Mouse (Mus musculus) limb, embryonic 11.5 days (tissue): Measurements from ENCODE around the gene Tnfsfm13. TPM values are rescaled to one million over a fixed set of nuclear protein-coding genes. Genes with fewer than 3 reads are reported as not detected.
"Not testable (repeated sequence)": the region's sequence is repeated elsewhere in the genome, so short reads cannot be mapped to it uniquely, and the experiment has no call there.

ENCODE experiments used
- ATAC-seq: fragments of 200-750 bp; cut with Nextera tagmentation; 2 replicates; pipeline ENCODE4 v1.8.0; 2017; ENCODE audit warnings: low read depth; ENCODE audit not compliant: insufficient number of reproducible peaks, low FRiP score, low TSS enrichment
- DNase-seq: peaks from one replicate; pipeline ENCODE4 v3.0.0-alpha.2; 2015; ENCODE audit warnings: low spot score
- H3K27ac ChIP-seq: fragments of 300-500 bp; sonication (generic); replicated peaks from 2 replicates; pipeline ENCODE4 v1.5.1; 2014; ENCODE audit warnings: low read depth, mild to moderate bottlenecking, low read length
- H3K27me3 ChIP-seq: fragments of 300-500 bp; sonication (generic); 2 replicates; pipeline ENCODE4 v1.6.1; 2014; ENCODE audit warnings: mild to moderate bottlenecking, low read length, mixed read lengths; ENCODE audit not compliant: control insufficient read depth, insufficient read depth
- H3K36me3 ChIP-seq: fragments of 300-500 bp; sonication (generic); 2 replicates; pipeline ENCODE4 v1.6.1; 2014; ENCODE audit warnings: mild to moderate bottlenecking, low read length, moderate library complexity, mixed read lengths; ENCODE audit not compliant: control insufficient read depth, insufficient read depth
- H3K4me1 ChIP-seq: fragments of 300-500 bp; sonication (generic); 2 replicates; pipeline ENCODE4 v1.6.1; 2014; ENCODE audit warnings: low read length, mixed read lengths; ENCODE audit not compliant: control insufficient read depth, insufficient read depth
- H3K4me2 ChIP-seq: fragments of 300-500 bp; sonication (generic); 2 replicates; pipeline ENCODE4 v1.6.1; 2014; ENCODE audit warnings: low read depth, mild to moderate bottlenecking, moderate library complexity; ENCODE audit not compliant: severe bottlenecking
- H3K4me3 ChIP-seq: fragments of 300-500 bp; sonication (generic); 2 replicates; pipeline ENCODE4 v1.5.1; 2014; ENCODE audit warnings: low read depth, low read length
- H3K9ac ChIP-seq: fragments of 300-500 bp; sonication (generic); 2 replicates; pipeline ENCODE4 v1.6.1; 2014; ENCODE audit warnings: mild to moderate bottlenecking, low read length
- H3K9me3 ChIP-seq: fragments of 300-500 bp; sonication (generic); 2 replicates; pipeline ENCODE4 v1.6.1; 2016; ENCODE audit warnings: low read length; ENCODE audit not compliant: control insufficient read depth
- WGBS: fragments of 180-500 bp; shearing (Covaris S2); extraction: QIAGEN DNeasy Blood & Tissue Kit; methylation state at CpG from one replicate; pipeline ENCODE4 v1.1.7; 2014; 5-methylcytosine and 5-hydroxymethylcytosine counted together
- polyA plus RNA-seq: library from polyadenylated mRNA; unstranded; fragments of >200 nt; fragmentation: Nextera tagmentation; extraction: Ambion mirVana; gene quantifications from 2 replicates; pipeline ENCODE4 v1.2.1, GENCODE M21; 2014

Gene Tnfsfm13
- 1.1 and 1.3 TPM in 2 replicates for polyA plus RNA-seq

DNA sequence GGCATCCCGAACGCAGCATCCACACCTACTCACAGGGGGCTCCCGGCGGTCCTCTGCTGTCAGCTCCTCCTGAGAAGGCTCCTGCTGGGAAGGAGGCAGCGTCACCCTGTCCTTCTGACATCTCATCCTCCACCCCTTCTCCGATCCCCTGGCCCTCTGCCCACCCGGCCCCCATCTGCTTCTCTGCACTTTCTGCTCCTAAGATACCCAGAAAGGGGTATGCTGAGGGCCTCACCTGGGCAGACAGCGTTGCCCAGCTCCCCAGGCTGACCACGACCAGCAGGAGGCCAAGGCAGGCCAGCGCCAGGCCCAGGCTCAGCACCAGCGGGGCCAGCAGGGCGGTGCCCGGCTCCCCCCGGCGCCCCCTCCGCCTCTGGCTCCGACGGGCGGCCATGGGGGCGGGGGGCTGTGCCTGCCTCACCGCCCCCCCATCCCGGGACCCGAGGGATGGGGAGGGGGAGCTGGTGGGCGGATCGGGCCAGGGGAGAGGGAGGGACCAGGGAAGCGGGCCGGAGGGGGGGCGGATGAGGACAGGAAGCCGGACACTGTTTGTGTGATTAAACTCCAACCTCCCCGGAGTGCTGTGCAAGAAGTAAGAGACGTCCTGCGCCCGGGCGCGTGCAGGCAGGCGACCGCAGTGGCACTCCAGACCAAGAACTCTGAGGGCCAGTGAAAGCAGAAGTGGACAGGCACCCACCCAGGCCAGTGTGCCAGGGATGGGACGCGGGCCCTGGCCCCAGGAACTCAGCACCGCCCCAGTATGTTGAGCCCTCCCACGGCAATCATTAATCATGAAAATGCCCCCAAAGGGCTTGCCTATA lies at the start of gene Tnfsfm13, which contains the start of gene Tnfsf12:
Gene Tnfsfm13, minus strand, starts transcription at position 738 of the 821 bp plus-strand sequence.
Gene Tnfsf12, minus strand, starts transcription at position 489 of the 821 bp plus-strand sequence.
- Histone ChIP-seq H3K4me1 (peaks cover 10% of the 10 kb centered on the region), H3K9ac (peak within 1 kb of the TSS; percentile 80), H3K4me2 (peak within 1 kb of the TSS; percentile 88), H3K4me3 (peak within 1 kb of the TSS; percentile 39), H3K27me3 (no peaks in the 10 kb centered on the region), H3K9me3 (no peaks in the 10 kb centered on the region), H3K36me3 (no peaks in the 10 kb centered on the region), H3K27ac (peak within 1 kb of the TSS; percentile 15; the same call in 1 of the 2 replicates)
- 2% methylated on average over 40 of the region's 41 CpGs for WGBS
- peak; percentile 76 for ATAC-seq
- DNase-seq: peak; percentile 71

DNA sequence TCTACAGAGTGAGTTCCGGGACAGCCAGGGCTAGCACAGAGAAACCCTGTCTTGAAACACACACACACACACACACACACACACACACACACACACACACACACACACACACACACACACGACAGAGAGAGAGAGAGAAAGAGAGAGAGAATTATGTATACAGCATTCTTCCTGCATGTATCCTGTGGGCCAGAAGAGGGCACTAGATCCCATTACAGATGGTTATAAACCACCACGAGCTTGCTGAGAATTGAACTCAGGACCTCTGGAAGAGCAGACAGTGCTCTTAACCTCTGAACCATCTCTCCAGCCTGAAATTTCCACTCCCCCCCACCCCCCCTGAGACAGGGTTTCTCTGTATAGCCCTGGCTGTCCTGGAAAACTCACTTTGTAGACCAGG lies 35.5 kb upstream of the Tnfsfm13 start:
- 87% methylated on average over 2 of the region's 3 CpGs for WGBS
- not testable (repeated sequence) for H3K4me3 ChIP-seq, DNase-seq, ATAC-seq, H3K9me3 ChIP-seq, H3K4me1 ChIP-seq, H3K4me2 ChIP-seq, H3K9ac ChIP-seq, H3K27ac ChIP-seq, H3K27me3 ChIP-seq
- H3K36me3 ChIP-seq: peaks cover 23% of the 10 kb centered on the region

DNA sequence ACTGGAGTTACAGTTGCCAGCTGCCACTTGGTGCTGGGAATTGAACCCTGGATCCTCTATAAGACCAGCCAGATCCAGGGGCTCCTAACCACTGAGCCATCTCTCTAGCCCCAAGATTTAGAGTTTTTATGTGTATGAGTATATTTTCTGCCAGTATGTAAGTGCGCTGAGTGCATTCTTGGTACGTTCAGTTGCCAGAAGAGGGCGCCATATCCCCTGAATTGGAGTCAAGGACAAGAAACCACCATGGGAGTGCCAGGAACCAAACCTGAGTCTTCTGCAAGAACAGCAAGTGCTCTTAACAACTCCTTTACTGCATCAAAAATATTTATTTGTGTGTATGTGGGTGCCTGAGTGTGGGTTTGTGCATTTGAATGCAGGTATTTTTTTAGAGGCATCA lies 33.2 kb upstream of the Tnfsfm13 start:
- no peaks in the 10 kb centered on the region for H3K27me3 ChIP-seq
- WGBS: 23% methylated on average over 3 of the region's 3 CpGs
- no peak for ATAC-seq
- peaks cover under 1% of the 10 kb centered on the region; the same call in 1 of the 2 replicates for H3K36me3 ChIP-seq
- no peak overlapping the region for H3K9ac ChIP-seq
- no peaks in the 10 kb centered on the region for H3K4me1 ChIP-seq
- H3K4me2 ChIP-seq: no peak overlapping the region
- H3K27ac ChIP-seq: no peak overlapping the region
- no peaks in the 10 kb centered on the region for H3K9me3 ChIP-seq
- H3K4me3 ChIP-seq: no peak overlapping the region
- peak; percentile 74 for DNase-seq

GRCm38 (mm10) chr11:69725951-69726350 lies 30.1 kb upstream of the Tnfsfm13 start:
- no peaks in the 10 kb centered on the region for H3K27me3 ChIP-seq
- no peak for DNase-seq
- no peak for ATAC-seq
- 38% methylated on average over 5 of the region's 5 CpGs for WGBS
- H3K36me3 ChIP-seq: no peaks in the 10 kb centered on the region
- no peak overlapping the region for H3K27ac ChIP-seq
- H3K9me3 ChIP-seq: no peaks in the 10 kb centered on the region
- no peak overlapping the region for H3K9ac ChIP-seq
- H3K4me1 ChIP-seq: no peaks in the 10 kb centered on the region
- no peak overlapping the region for H3K4me3 ChIP-seq
- H3K4me2 ChIP-seq: no peak overlapping the region

DNA sequence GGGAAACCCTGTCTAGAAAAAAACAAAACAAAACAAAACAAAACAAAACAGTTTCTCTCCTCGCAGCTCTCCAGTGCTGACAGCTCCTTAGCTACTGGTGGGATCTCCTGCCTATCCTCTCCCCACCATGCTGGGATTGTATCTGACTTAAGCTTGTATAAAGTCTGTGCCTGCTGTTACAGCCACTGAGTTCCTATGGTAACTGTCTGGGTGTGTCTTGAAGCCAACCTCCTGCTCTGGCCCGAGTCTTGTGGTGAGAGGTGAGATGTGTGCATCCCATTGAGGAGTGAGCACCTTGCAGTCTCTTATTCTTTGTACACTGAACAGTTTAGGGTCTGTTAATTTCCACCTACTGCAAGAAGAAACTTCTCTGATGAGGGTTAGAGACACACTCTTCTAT lies 27.2 kb upstream of the Tnfsfm13 start:
- no peaks in the 10 kb centered on the region for H3K9me3 ChIP-seq
- H3K27ac ChIP-seq: no peak overlapping the region
- no peak overlapping the region for H3K9ac ChIP-seq
- H3K4me3 ChIP-seq: no peak overlapping the region
- H3K27me3 ChIP-seq: no peaks in the 10 kb centered on the region
- H3K4me1 ChIP-seq: peaks cover 2% of the 10 kb centered on the region; the same call in 1 of the 2 replicates
- H3K4me2 ChIP-seq: no peak overlapping the region
- no peak for DNase-seq
- WGBS: 53% methylated on average over 2 of the region's 2 CpGs
- no peaks in the 10 kb centered on the region for H3K36me3 ChIP-seq
- ATAC-seq: no peak

DNA sequence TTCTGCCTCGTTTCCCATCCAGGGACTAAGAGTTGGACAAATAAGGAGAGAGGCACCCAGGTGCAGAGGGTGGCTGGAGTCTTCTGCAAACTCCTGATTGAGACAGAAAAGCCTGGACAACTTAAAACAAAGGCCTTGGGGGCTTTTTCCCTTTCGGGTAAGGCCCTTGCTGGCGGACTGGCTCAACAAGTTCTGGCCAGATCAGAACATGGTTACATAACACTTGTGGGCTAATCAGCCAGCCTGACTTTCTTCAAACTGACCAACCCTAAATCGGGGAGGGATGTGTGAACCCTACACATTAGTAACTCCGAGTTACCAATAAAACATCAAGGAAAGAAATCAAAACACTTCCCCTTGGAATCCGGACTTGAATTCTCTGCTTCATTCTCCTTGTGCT lies 25.0 kb upstream of the Tnfsfm13 start:
- Histone ChIP-seq H3K4me1 (peaks cover 5% of the 10 kb centered on the region; the same call in 1 of the 2 replicates), H3K27ac (no peak overlapping the region), H3K36me3 (no peaks in the 10 kb centered on the region), H3K9me3 (no peaks in the 10 kb centered on the region), H3K4me3 (no peak overlapping the region), H3K4me2 (no peak overlapping the region), H3K27me3 (no peaks in the 10 kb centered on the region), H3K9ac (no peak overlapping the region)
- WGBS: 74% methylated on average over 6 of the region's 6 CpGs
- DNase-seq (no peak), ATAC-seq (no peak)

DNA sequence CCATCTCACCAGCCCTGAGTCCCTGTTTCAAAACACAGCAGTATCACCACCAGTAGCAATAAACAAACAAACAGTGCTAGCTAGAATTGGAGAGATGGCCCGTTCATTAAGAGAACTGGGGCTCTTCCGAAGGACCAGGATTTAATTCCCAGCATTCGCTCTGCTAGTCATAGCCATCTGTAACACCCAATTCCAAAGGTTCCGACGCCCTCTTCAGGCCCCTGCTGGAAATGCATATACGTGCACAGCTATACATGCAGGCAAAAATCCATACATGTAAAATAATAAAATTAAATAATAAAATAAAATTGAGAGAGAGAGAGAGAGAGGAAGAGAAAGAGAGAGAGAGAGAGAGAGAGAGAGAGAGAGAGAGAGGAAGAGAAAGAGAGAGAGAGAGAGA lies 23.5 kb upstream of the Tnfsfm13 start:
- H3K27ac ChIP-seq: no peak overlapping the region
- WGBS: 74% methylated on average over 6 of the region's 6 CpGs

DNA sequence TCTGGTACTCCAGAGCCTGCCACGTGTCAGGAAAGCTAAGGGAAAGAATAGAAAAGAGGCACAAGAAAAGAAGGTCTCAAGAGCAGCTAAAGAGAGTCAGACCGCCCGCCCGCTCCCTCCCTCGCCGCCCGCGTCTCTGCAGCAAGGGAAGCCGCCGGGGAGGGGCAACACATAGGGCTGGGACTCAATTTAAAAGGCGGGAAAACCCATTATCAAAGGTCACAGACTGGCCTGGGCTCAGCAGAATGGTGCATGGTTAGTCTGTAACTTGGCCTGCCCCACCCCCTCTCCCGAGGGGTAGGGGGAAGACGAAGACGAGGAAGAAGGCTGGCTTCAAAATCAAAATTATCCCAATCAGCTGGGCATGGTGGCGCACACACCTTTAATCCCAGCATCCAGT lies 22.8 kb upstream of the Tnfsfm13 start:
- Histone ChIP-seq H3K4me2 (no peak overlapping the region), H3K27ac (no peak overlapping the region), H3K36me3 (no peaks in the 10 kb centered on the region), H3K9ac (no peak overlapping the region), H3K27me3 (no peaks in the 10 kb centered on the region), H3K4me1 (peaks cover 8% of the 10 kb centered on the region; the same call in 1 of the 2 replicates), H3K4me3 (no peak overlapping the region), H3K9me3 (no peaks in the 10 kb centered on the region)
- 26% methylated on average over 15 of the region's 15 CpGs for WGBS
- DNase-seq (peak; percentile 45), ATAC-seq (no peak)

More for the DNA sequence above, 23.5 kb upstream of the Tnfsfm13 start:
- H3K4me3 ChIP-seq: no peak overlapping the region
- peaks cover 8% of the 10 kb centered on the region; the same call in 1 of the 2 replicates for H3K4me1 ChIP-seq
- no peak overlapping the region for H3K4me2 ChIP-seq
- no peaks in the 10 kb centered on the region for H3K9me3 ChIP-seq
- no peaks in the 10 kb centered on the region for H3K36me3 ChIP-seq
- ATAC-seq (no peak), DNase-seq (no peak)
- no peaks in the 10 kb centered on the region for H3K27me3 ChIP-seq
- no peak overlapping the region for H3K9ac ChIP-seq
